8 mouse cellular contexts compared by ENCODE assay signal in genomic region chr10:111163601-111164240, GRCm38 (mm10). TPM values are rescaled to one million over a fixed set of nuclear protein-coding genes. Genes with fewer than 3 reads are reported as not detected.
DNase-seq lines count a peak whose midpoint lies in the region; ATAC-seq and TF ChIP-seq lines count a peak whose summit lies in the region.

No protein-coding gene starts in this region.

- no peaks in the 10 kb centered on the region for H3K27me3 ChIP-seq in heart, embryonic 11.5 days (ENCODE audit: control insufficient read depth, insufficient read depth, low read length)
- no peaks in the 10 kb centered on the region for H3K27me3 ChIP-seq in CH12.LX (replicated peaks)
- no peaks in the 10 kb centered on the region for H3K27me3 ChIP-seq in forebrain, embryonic 15.5 days

- no peak for TF ChIP-seq RAD21 in CH12.LX (IDR thresholded peaks at IDR 0.05; ENCODE audit: low read depth, low read length)

- peak overlapping the region; percentile 97 for H3K27ac ChIP-seq in heart, embryonic 11.5 days (ENCODE audit: low read depth, low read length)
- H3K27ac ChIP-seq in CH12.LX (ENCODE audit: insufficient read depth, low read depth) (peak overlapping the region; percentile 93), macrophage (peak overlapping the region; percentile 95)
- H3K27ac ChIP-seq in forebrain, embryonic 15.5 days (replicated peaks) = peak overlapping the region; percentile 97

- H3K9ac ChIP-seq in heart, embryonic 11.5 days (ENCODE audit: low read depth, low read length) = peak overlapping the region; percentile 64
- H3K9ac ChIP-seq in CH12.LX (ENCODE audit: insufficient read depth, low read depth) = peak overlapping the region; percentile 85
- H3K9ac ChIP-seq in forebrain, embryonic 15.5 days (replicated peaks) = peak overlapping the region; percentile 61

- in situ Hi-C loops in CH12.LX (cut with MboI; ENCODE audit: low pct_ligation_motif_present, low pct_unique_long_range_greater_than_20kb, low sequenced_read_pairs) = no loop called here

- H3K4me1 ChIP-seq in heart, embryonic 11.5 days (ENCODE audit: control insufficient read depth, insufficient read depth, low read length) = peaks cover 17% of the 10 kb centered on the region
- H3K4me1 ChIP-seq in CH12.LX (ENCODE audit: control insufficient read depth in 1 of 2, insufficient read depth in 2 of 2) = peaks cover 13 to 64% of the 10 kb centered on the region in 2 experiments
- H3K4me1 ChIP-seq in forebrain, embryonic 15.5 days = peaks cover 20% of the 10 kb centered on the region

- no peak for TF ChIP-seq CTCF in CH12.LX (conservative IDR thresholded peaks at IDR 0.05 in 1 of 2, IDR thresholded peaks at IDR 0.05 in 1 of 2; ENCODE audit: low read depth in 2 of 2, low read length in 2 of 2)

- ATAC-seq in heart, embryonic 11.5 days (replicated peaks; ENCODE audit: insufficient number of reproducible peaks, low FRiP score, low TSS enrichment) = no peak
- ATAC-seq in forebrain, embryonic 15.5 days (replicated peaks) = no peak

- 29% methylated on average over 9 of the region's 9 CpGs for WGBS in heart, embryonic 11.5 days (ENCODE audit: insufficient replicate concordance)
- 26% methylated on average over 9 of the region's 9 CpGs for WGBS in forebrain, embryonic 15.5 days
- 17% methylated on average over 9 of the region's 9 CpGs for WGBS in macrophage (ENCODE audit: missing documents)

- DNase-seq in heart, postnatal 36 days = no peak
- DNase-seq in CH12.LX (ENCODE audit: extremely low read depth) = no peak
- DNase-seq in cerebellum, adult 11 months = no peak
- no peak for DNase-seq in cerebellum, postnatal 4 days (ENCODE audit: low spot score in 2 of 2)
- no peak for DNase-seq in cerebellum, adult 8-10 months

- peaks cover 34% of the 10 kb centered on the region for H3K79me2 ChIP-seq in CH12.LX (replicated peaks; ENCODE audit: control insufficient read depth, extremely low read depth, insufficient read depth, poor library complexity, severe bottlenecking)
- peaks cover 66% of the 10 kb centered on the region for H3K79me2 ChIP-seq in macrophage (ENCODE audit: inconsistent target)

- peak overlapping the region; percentile 98 for H3K4me3 ChIP-seq in heart, embryonic 11.5 days (ENCODE audit: low read depth, low read length)
- H3K4me3 ChIP-seq in CH12.LX (replicated peaks in 1 of 3; ENCODE audit: low read depth in 2 of 3, low read length in 2 of 3, poor library complexity in 1 of 3) (peak overlapping the region; percentile 30 to 85 (median 49)), macrophage (ENCODE audit: inconsistent target) (peak overlapping the region; percentile 4; the same call in 1 of the 2 replicates)
- peak overlapping the region; percentile 94 for H3K4me3 ChIP-seq in forebrain, embryonic 15.5 days

- no peaks in the 10 kb centered on the region for H3K36me3 ChIP-seq in heart, embryonic 11.5 days (ENCODE audit: control insufficient read depth, insufficient read depth, low read length)
- H3K36me3 ChIP-seq in CH12.LX (replicated peaks in 1 of 2; ENCODE audit: control insufficient read depth in 1 of 2, insufficient read depth in 1 of 2, low read length in 1 of 2) = peaks cover 0 to 1% of the 10 kb centered on the region in 2 experiments
- no peaks in the 10 kb centered on the region for H3K36me3 ChIP-seq in forebrain, embryonic 15.5 days
- H3K36me3 ChIP-seq in macrophage (ENCODE audit: inconsistent target) = no peaks in the 10 kb centered on the region

- H3K4me2 ChIP-seq in heart, embryonic 11.5 days = peak overlapping the region; percentile 65
- H3K4me2 ChIP-seq in CH12.LX (ENCODE audit: insufficient read depth, low read depth, poor library complexity, severe bottlenecking) = peak overlapping the region; percentile 77
- peak overlapping the region; percentile 66 for H3K4me2 ChIP-seq in forebrain, embryonic 15.5 days (replicated peaks)

- no peak for TF ChIP-seq EP300 in CH12.LX (IDR thresholded peaks at IDR 0.05; ENCODE audit: low read length)

- intact Hi-C loops in heart, postnatal 36 days (cut with DNase I) = loop anchor here (2.0 to 5.0 kb wide), 5 partner anchors 56 to 309 kb away; partner anchors contain the start of genes Bbs10 and Nap1l1

- TF ChIP-seq POLR2A in CH12.LX (IDR thresholded peaks at IDR 0.05; ENCODE audit: low read depth, low read length) = no peak

- H3K9me3 ChIP-seq in heart, embryonic 11.5 days (replicated peaks; ENCODE audit: control insufficient read depth, low read length) = no peaks in the 10 kb centered on the region
- no peaks in the 10 kb centered on the region for H3K9me3 ChIP-seq in CH12.LX (replicated peaks; ENCODE audit: low read length)
- H3K9me3 ChIP-seq in forebrain, embryonic 15.5 days = no peaks in the 10 kb centered on the region

- dilution Hi-C loops in CH12.LX (cut with MboI; ENCODE audit: extremely low pct_ligation_motif_present, extremely low pct_unique_long_range_greater_than_20kb, low sequenced_read_pairs) = no loop called here

TF ChIP-seq in CH12.LX, 34 proteins besides CTCF, POLR2A, EP300 and RAD21:
- TF ChIP-seq MAFK (IDR thresholded peaks at IDR 0.05; ENCODE audit: insufficient replicate concordance, low read length) = 0 out of 2 replicates have a peak, but pooled peaks have one; percentile 49
- TF ChIP-seq BHLHE40 (IDR thresholded peaks at IDR 0.05; ENCODE audit: low read depth, low read length) = no peak
- TF ChIP-seq MAX (IDR thresholded peaks at IDR 0.05; ENCODE audit: low read length) = no peak

RNA-seq across cellular contexts. Expression of gene Osbpl8, which starts 0.8 kb away (rescaled TPM):
- polyA plus RNA-seq in heart, embryonic 11.5 days (2014; fragmentation: Nextera tagmentation; extraction: Ambion mirVana) = 20.5 and 21.1 TPM in 2 replicates
- total RNA-seq in heart, postnatal 36 days (2021) = 10 to 100 TPM; 70.4 to 71.4 TPM
- total RNA-seq in CH12.LX (2012; rRNA removed) (18.0 and 23.4 TPM in 2 replicates), CH12.LX (2014; rRNA removed) (26.4 and 29.6 TPM in 2 replicates)
- polyA plus RNA-seq in CH12.LX (2012; ENCODE audit: insufficient read length, low read depth) (12.9 and 13.0 TPM in 2 replicates), macrophage (2018) (244 to 329 TPM (median 315 TPM) in 3 replicates)
- 23.1 and 23.8 TPM in 2 replicates for polyA plus RNA-seq in forebrain, embryonic 15.5 days (2015; fragmentation: Nextera tagmentation; extraction: Ambion mirVana)
- total RNA-seq in macrophage (2018; cell fraction: chromatin; rRNA removed) = 1,000 to 10,000 TPM in 13 of 26 experiments, 100 to 1,000 TPM in 13; 377 to 2,472 (median 952) TPM
- total RNA-seq in macrophage (2018; cell fraction: cytosol; rRNA removed) = 100 to 1,000 TPM; 337 to 883 (median 545) TPM
- 1,000 to 10,000 TPM in 9 of 26 experiments, 100 to 1,000 TPM in 17; 456 to 1,463 (median 788) TPM for total RNA-seq in macrophage (2018; cell fraction: nucleus; rRNA removed)

Comparison
In these comparisons a context has a peak if more than half of its experiments do, and no peak if none do; other contexts are left out.
1. H3K4me3 ChIP-seq: peak in every context shown above with its lines; median percentile 98 in heart, embryonic 11.5 days; 94 in forebrain, embryonic 15.5 days; 49 in CH12.LX; 4 in macrophage.